Mouse (Mus musculus) heart, embryonic 13.5 days (tissue): ENCODE results near the gene Ttc21b. TPM values are rescaled to one million over a fixed set of nuclear protein-coding genes. Genes with fewer than 3 reads are reported as not detected.

Experiments used
- ATAC-seq: fragments of 200-750 bp; cut with Nextera tagmentation; 2 replicates; pipeline ENCODE4 v1.8.0; 2017; ENCODE audit warnings: moderate TSS enrichment; ENCODE audit not compliant: insufficient number of reproducible peaks, low FRiP score, low TSS enrichment; ENCODE audit errors: extremely low read depth
- H3K27ac ChIP-seq: fragments of 300-500 bp; sonication (generic); replicated peaks from 2 replicates; pipeline ENCODE4 v1.5.1; 2015; ENCODE audit warnings: moderate library complexity, mild to moderate bottlenecking, inconsistent platforms
- H3K27me3 ChIP-seq: fragments of 300-500 bp; sonication (generic); replicated peaks from 2 replicates; pipeline ENCODE4 v1.6.1; 2015; ENCODE audit warnings: mild to moderate bottlenecking, inconsistent platforms
- H3K36me3 ChIP-seq: fragments of 300-500 bp; sonication (generic); 2 replicates; pipeline ENCODE4 v1.6.1; 2015; ENCODE audit warnings: mild to moderate bottlenecking, inconsistent platforms
- H3K4me1 ChIP-seq: fragments of 300-500 bp; sonication (generic); 2 replicates; pipeline ENCODE4 v1.6.1; 2015; ENCODE audit warnings: inconsistent platforms
- H3K4me2 ChIP-seq: fragments of 300-500 bp; sonication (generic); 2 replicates; pipeline ENCODE4 v1.6.1; 2015; ENCODE audit warnings: inconsistent platforms, mild to moderate bottlenecking, moderate library complexity
- H3K4me3 ChIP-seq: fragments of 300-500 bp; sonication (generic); 2 replicates; pipeline ENCODE4 v1.5.1; 2015; ENCODE audit warnings: moderate library complexity, mild to moderate bottlenecking, inconsistent platforms
- H3K9ac ChIP-seq: fragments of 300-500 bp; sonication (generic); 2 replicates; pipeline ENCODE4 v1.6.1; 2015; ENCODE audit warnings: inconsistent platforms, mild to moderate bottlenecking, moderate library complexity
- H3K9me3 ChIP-seq: fragments of 300-500 bp; sonication (generic); 2 replicates; pipeline ENCODE4 v1.6.1; 2016; ENCODE audit warnings: inconsistent platforms
- WGBS: fragments of 180-500 bp; shearing (Covaris S2); methylation state at CpG from one replicate; pipeline ENCODE4 v1.1.7; 2015; ENCODE audit warnings: mixed read lengths; 5-methylcytosine and 5-hydroxymethylcytosine counted together
- polyA plus RNA-seq: library from polyadenylated mRNA; unstranded; fragments of >200 nt; fragmentation: Nextera tagmentation; extraction: Ambion mirVana; gene quantifications from 2 replicates; pipeline ENCODE4 v1.2.1, GENCODE M21; 2015

Ttc21b gene
- polyA plus RNA-seq, 1 experiment from 2014 or later: 5.7 TPM

DNA sequence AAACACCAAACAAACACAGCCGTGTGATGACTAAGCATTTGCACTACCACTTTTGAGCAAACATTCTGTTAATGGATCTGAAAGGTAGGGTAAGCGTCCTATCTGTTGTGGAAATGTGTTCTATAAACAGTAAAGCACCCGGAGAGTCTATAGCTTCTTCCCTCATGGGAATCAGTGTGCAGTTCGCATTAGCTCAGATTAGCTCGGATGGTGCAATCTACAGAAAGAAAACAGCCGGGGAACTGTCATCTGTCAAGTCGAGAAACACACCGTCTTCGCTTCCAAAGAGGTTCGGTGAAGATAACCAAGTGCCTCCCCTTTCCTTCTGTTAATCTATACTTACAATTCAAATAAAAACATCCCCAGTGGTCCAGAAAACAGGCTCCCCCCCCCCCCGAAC lies 85.7 kb downstream of the Ttc21b start:
- H3K9ac ChIP-seq: no peak overlapping the region
- ATAC-seq: no peak
- 28% methylated on average over 11 of the region's 11 CpGs for WGBS

DNA sequence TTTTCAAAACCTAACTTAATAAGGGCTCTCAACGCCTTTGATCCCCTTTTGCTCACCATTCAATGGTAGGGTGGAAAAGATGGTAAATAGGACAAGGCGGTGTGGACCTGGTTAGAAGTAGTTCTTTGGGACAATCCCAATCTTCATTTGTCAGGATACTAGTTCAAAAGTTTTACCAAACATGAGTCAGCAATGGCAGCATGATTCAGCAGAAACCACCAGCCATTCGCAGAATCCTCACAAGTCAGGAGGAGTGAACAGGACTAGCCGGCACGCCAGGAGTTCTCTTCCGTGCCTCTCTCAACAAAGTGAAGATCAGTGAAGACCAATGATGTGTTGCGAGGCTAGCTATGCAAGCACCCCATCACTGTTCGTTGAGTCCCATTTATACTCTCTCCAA lies 91.4 kb downstream of the Ttc21b start:
- 83% methylated on average over 8 of the region's 8 CpGs for WGBS

More for the DNA sequence above, 85.7 kb downstream of the Ttc21b start:
- H3K36me3 ChIP-seq: no peaks in the 10 kb centered on the region
- no peak overlapping the region for H3K27ac ChIP-seq
- no peak overlapping the region for H3K4me3 ChIP-seq
- peaks cover 3% of the 10 kb centered on the region; the same call in 1 of the 2 replicates for H3K4me1 ChIP-seq
- no peaks in the 10 kb centered on the region for H3K9me3 ChIP-seq
- H3K27me3 ChIP-seq: no peaks in the 10 kb centered on the region
- H3K4me2 ChIP-seq: 0 out of 2 replicates have a peak overlapping the region, but pooled peaks have one; percentile 4

DNA sequence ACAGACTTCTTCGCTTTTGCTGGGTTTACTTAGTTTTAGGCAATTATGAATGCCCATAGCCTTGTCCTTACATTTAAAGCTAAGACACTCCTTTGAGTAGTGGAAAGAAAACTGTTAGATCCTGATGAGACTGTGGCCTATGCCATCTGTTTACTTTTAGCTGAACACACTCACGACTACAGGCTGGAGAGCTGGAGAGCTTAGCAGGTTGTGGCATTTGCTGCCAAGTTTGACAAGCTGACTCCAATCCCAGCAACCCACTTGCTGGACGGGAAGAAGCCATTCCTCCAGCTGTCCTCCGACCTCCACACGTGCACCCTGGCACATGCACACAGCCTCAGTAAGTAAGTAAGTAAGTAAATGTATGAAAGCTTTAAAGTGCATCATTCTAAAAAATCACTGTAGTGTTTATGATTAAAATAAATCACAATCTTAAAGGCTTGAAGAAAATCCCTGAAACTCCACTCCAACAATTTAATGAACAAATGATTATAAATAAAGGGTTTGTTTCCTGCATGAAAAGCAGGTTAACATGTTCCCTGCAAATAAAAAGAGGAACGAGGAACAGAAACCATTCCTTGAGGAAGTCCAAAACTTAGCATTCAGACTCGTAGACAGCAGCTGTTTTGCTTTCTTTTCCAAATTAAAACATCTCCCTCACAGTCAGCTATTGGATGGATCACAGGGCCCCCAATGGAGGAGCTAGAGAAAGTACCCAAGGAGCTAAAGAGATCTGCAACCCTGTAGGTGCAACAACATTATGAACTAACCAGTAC lies 98.1 kb downstream of the Ttc21b start:
- Histone ChIP-seq H3K27ac (no peak overlapping the region), H3K9ac (no peak overlapping the region), H3K4me1 (no peaks in the 10 kb centered on the region), H3K27me3 (no peaks in the 10 kb centered on the region), H3K4me3 (no peak overlapping the region), H3K36me3 (no peaks in the 10 kb centered on the region), H3K4me2 (no peak overlapping the region), H3K9me3 (no peaks in the 10 kb centered on the region)
- no peak for ATAC-seq
- 50% methylated on average over 7 of the region's 7 CpGs for WGBS

More for the DNA sequence above, 91.4 kb downstream of the Ttc21b start:
- ATAC-seq: no peak
- no peak overlapping the region for H3K4me3 ChIP-seq
- no peaks in the 10 kb centered on the region for H3K9me3 ChIP-seq
- H3K9ac ChIP-seq: no peak overlapping the region
- no peak overlapping the region for H3K27ac ChIP-seq
- H3K36me3 ChIP-seq: no peaks in the 10 kb centered on the region
- H3K4me1 ChIP-seq: no peaks in the 10 kb centered on the region
- H3K27me3 ChIP-seq: no peaks in the 10 kb centered on the region
- H3K4me2 ChIP-seq: no peak overlapping the region

DNA sequence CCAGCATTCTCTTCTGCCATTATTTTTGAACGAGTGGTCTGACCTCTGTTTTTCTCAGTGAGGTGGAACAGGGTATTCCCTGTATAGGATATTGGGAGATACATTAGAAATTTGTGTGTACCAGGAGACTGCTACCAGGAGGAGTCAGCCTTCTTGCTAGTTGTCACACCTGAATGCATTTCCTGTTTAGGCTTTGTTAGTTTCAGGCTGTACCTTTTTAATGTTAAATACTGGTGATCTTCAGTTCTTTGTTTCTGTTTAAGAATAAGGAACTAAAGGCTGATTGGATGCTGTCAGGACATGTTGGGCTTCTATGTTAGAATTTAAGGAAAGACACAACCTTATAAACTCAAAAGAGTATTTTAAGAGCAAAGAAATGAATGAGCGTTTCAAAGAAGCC lies 105.0 kb downstream of the Ttc21b start:
- H3K4me2 ChIP-seq: no peak overlapping the region

DNA sequence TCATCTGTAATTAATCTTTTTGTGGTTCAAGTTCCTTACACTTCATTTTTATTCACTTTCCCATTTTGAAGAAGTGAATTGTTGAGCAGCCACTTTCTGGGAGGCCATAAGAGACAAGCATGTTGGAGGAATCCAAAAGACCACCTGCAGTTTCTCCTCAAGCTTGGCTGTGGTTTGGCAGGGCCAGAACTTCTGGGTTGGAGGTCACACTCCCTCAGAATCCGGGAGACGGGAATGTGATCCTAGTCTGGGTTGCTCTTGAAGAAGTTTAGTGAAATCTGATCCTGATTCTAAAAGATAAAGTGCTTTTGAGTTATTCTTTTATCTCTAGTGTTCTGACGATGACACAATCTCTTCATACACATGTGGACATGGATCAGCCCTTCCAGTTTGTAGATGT lies 105.9 kb downstream of the Ttc21b start:
- 36% methylated on average over 3 of the region's 3 CpGs for WGBS

More for the DNA sequence above, 105.0 kb downstream of the Ttc21b start:
- H3K4me3 ChIP-seq: no peak overlapping the region
- H3K36me3 ChIP-seq: no peaks in the 10 kb centered on the region
- no peaks in the 10 kb centered on the region for H3K9me3 ChIP-seq
- no peaks in the 10 kb centered on the region for H3K4me1 ChIP-seq
- 78% methylated on average over 2 of the region's 2 CpGs for WGBS
- H3K27ac ChIP-seq: no peak overlapping the region
- no peak overlapping the region for H3K9ac ChIP-seq
- ATAC-seq: no peak
- H3K27me3 ChIP-seq: no peaks in the 10 kb centered on the region

DNA sequence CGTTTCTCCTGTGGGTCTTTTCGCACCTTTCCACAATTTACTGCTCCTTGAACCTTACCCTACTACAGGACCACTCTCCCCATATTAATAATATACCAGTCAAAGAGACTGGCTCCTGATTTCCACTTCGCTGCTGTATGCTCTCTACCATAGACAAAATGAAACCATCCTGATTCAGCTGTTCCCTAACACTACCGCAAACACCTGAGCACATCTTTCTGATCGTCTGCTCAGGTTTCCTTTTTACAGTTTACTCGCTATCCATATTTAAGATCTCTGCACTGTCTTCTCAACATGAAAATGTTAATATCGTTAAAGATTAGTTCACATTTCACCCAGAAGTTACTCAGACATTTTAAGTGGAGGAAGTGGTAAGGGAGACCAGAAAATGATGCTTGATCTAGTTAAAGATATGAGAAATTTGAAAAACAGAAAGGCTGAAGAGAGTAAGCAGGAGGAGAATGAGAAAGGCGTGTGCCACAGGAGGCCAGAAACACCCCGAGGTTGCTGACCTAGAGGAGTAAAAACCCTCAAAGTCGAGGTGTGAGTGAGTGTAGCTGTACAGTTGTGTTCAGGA lies 107.7 kb downstream of the Ttc21b start:
- Histone ChIP-seq H3K27ac (no peak overlapping the region), H3K4me3 (no peak overlapping the region), H3K4me2 (no peak overlapping the region), H3K36me3 (no peaks in the 10 kb centered on the region), H3K27me3 (no peaks in the 10 kb centered on the region), H3K4me1 (no peaks in the 10 kb centered on the region), H3K9me3 (no peaks in the 10 kb centered on the region), H3K9ac (no peak overlapping the region)
- 73% methylated on average over 10 of the region's 10 CpGs for WGBS
- no peak for ATAC-seq

More for the DNA sequence above, 105.9 kb downstream of the Ttc21b start:
- no peak overlapping the region for H3K4me2 ChIP-seq
- no peaks in the 10 kb centered on the region for H3K9me3 ChIP-seq
- H3K27ac ChIP-seq: no peak overlapping the region
- H3K36me3 ChIP-seq: no peaks in the 10 kb centered on the region
- no peak overlapping the region for H3K4me3 ChIP-seq
- H3K9ac ChIP-seq: no peak overlapping the region
- no peak for ATAC-seq
- no peaks in the 10 kb centered on the region for H3K4me1 ChIP-seq
- H3K27me3 ChIP-seq: no peaks in the 10 kb centered on the region

DNA sequence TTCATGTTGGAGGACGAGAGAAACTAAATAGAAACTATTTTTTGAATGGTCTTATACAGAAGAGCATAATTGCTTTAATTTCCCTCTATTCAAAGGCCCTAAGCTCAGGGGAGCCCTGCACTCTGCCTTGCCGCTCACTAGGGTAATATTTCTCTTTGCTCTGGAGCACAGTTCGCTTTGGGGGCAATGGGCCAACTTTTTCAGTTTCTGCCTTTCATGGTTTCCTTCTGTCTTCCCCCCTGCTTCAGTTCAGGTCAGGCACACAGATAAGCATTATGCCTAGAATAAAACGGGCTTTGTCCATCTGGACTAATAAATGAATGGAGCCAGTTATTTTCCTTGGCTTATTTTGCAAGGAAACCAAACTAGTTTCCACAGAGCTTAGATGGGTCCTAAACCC lies 109.9 kb downstream of the Ttc21b start:
- 53% methylated on average over 4 of the region's 4 CpGs for WGBS
- Histone ChIP-seq H3K27me3 (no peaks in the 10 kb centered on the region), H3K9ac (no peak overlapping the region), H3K4me3 (no peak overlapping the region), H3K9me3 (no peaks in the 10 kb centered on the region), H3K27ac (no peak overlapping the region), H3K4me2 (no peak overlapping the region), H3K4me1 (no peaks in the 10 kb centered on the region), H3K36me3 (no peaks in the 10 kb centered on the region)
- no peak for ATAC-seq

DNA sequence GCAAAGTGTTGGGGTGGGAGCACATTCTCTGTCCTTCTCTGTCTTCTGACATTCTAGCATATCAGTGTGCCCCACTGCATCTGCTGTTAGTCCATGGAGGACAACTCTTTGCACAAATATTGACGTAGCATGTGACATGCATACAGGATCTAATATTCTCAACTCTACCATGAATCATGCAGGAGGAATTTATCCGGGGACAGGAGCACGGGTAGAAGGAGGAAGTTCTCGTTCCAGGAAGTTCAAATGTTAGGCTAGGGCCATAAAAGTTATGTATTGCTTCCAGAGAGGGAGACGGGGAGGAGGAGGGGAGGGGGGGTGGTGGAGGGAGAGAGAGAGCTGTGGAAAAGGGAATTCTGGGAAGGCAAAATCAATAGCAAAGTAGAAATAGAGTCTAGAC lies 111.6 kb downstream of the Ttc21b start:
- WGBS: 40% methylated on average over 5 of the region's 5 CpGs
- Histone ChIP-seq H3K27ac (no peak overlapping the region), H3K9ac (no peak overlapping the region), H3K4me2 (no peak overlapping the region), H3K36me3 (no peaks in the 10 kb centered on the region), H3K4me1 (no peaks in the 10 kb centered on the region), H3K4me3 (no peak overlapping the region), H3K27me3 (no peaks in the 10 kb centered on the region), H3K9me3 (no peaks in the 10 kb centered on the region)
- ATAC-seq: no peak

DNA sequence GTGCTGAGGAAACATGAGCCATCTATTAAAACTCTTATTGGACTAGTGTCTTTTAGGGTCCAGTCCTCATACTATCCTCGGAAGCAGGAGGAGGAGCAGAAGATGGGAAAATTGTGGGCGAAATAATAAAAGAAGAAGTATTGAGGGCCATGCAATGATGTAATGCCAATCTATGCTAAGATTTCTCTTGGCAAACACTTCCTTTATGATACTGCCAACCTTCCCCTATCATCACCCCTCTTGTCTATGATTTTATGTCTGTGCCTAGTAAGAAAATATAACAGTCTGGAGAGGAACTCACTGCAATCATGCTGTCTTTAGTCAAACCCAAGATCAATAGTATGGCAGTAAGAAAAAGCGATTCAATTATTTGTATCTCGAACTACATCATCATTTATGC lies 113.1 kb downstream of the Ttc21b start:
- no peaks in the 10 kb centered on the region for H3K4me1 ChIP-seq
- whole genome bisulfite sequencing: 77% methylated on average over 4 of the region's 4 CpGs
- no peak overlapping the region for H3K4me3 ChIP-seq
- H3K9me3 ChIP-seq: no peaks in the 10 kb centered on the region
- no peak overlapping the region for H3K4me2 ChIP-seq
- H3K27me3 ChIP-seq: no peaks in the 10 kb centered on the region
- H3K36me3 ChIP-seq: no peaks in the 10 kb centered on the region
- H3K27ac ChIP-seq: no peak overlapping the region
- H3K9ac ChIP-seq: no peak overlapping the region
- no peak for ATAC-seq

DNA sequence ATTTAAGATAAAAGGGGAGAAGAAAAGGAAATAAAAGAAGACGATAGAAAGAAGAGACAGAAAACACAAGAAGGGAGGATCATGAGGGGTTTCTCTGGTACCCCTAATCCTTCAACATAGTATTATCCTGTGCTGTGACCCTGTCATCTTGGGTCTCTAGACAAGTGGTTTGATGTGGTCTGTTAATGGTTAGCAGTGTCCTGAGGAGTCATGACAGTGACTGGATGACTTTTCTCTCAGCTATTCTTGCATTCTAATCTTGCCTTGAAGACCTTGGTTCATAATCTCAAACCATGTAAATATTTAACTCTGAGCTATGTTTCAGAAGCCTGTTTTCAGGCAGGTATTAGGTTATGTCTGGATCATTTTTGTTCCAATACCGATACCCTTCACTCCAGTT lies 113.7 kb downstream of the Ttc21b start:
- no peak for ATAC-seq
- no peak overlapping the region for H3K4me3 ChIP-seq
- H3K4me1 ChIP-seq: no peaks in the 10 kb centered on the region
- WGBS: 71% methylated on average over 2 of the region's 2 CpGs
- no peak overlapping the region for H3K4me2 ChIP-seq
- H3K27ac ChIP-seq: no peak overlapping the region
- H3K36me3 ChIP-seq: no peaks in the 10 kb centered on the region
- no peak overlapping the region for H3K9ac ChIP-seq
- no peaks in the 10 kb centered on the region for H3K9me3 ChIP-seq
- H3K27me3 ChIP-seq: no peaks in the 10 kb centered on the region

DNA sequence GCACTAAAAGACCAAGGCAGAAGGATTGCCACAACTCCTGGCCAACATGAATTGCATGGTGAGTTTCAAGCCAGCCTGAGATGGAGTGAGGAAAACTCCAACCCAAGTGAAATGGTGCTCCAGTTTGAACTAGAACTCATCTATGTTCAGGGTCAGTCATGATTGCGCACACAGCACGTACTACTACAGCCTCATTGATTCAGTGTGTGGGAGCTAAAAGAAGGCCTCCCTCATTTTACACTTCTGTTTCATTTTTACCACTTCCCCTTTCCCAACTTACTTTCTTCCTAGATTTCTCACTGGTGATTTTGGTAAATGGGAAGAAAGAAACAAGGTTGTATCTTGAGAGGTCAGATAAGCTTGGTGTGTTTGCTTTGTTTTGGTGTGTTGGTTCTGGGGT lies 114.1 kb downstream of the Ttc21b start:
- ATAC-seq: no peak
- Histone ChIP-seq H3K9ac (no peak overlapping the region), H3K4me1 (no peaks in the 10 kb centered on the region), H3K27ac (no peak overlapping the region), H3K9me3 (no peaks in the 10 kb centered on the region), H3K4me3 (no peak overlapping the region), H3K27me3 (no peaks in the 10 kb centered on the region), H3K36me3 (no peaks in the 10 kb centered on the region), H3K4me2 (no peak overlapping the region)
- 91% methylated on average over 2 of the region's 2 CpGs for WGBS

DNA sequence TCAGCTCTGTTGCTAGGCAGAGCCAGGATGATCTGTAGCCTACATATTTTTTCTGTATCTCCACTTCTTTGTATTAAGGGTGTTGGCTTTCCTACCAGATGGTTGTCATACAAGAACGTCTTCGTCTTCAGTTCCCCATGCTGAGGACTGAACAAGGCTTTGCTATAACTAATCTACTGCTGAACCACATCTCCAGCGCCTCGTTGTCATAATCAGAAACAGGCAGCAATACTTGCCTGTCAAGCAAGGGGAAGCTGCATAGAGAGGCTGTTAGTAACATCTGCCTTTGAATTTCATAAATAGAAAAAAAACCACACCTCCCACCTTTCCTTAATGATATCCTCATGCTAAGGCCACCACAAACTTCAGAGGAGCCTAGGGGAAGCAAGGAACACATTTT lies 116.2 kb downstream of the Ttc21b start:
- Histone ChIP-seq H3K27ac (no peak overlapping the region), H3K4me1 (no peaks in the 10 kb centered on the region), H3K9ac (no peak overlapping the region), H3K36me3 (no peaks in the 10 kb centered on the region), H3K9me3 (no peaks in the 10 kb centered on the region), H3K4me2 (no peak overlapping the region), H3K4me3 (no peak overlapping the region), H3K27me3 (no peaks in the 10 kb centered on the region)
- 63% methylated on average over 4 of the region's 4 CpGs for WGBS
- ATAC-seq: no peak
